Mouse (Mus musculus) lung, postnatal 36 days (tissue): ENCODE results near the gene Flot1.

Experiments
- DNase-seq: peaks from one replicate; pipeline ENCODE4 v3.0.0; 2022; ENCODE audit warnings: mixed read lengths

Gene Flot1

GRCm38 (mm10) chr17:35812307-35812706, 10.7 kb upstream of the Flot1 start:
- no peak for DNase-seq

DNA sequence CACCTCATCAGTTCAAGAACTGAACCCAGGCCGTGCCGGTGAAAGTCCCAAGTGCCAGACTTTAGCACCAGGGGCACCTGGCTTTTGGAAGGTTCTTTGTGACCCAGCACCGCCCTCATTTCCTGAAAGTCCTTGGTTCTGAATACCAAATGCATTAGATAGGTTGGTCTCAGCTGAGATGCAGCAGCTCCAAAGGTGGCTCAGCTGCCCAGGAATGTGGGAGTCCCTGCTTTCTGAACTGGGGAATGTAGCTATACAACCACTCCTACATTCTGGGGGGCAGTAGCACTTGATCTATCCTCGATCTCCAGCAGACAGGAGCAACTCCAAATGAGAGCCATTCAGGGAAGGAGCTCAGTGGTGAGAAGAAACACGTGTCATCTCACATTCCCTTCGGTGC, 10.3 kb upstream of the Flot1 start:
- no peak for DNase-seq

- peak; percentile 99 for DNase-seq
These were observed 9.8 kb upstream of the Flot1 start for GRCm38 (mm10) chr17:35813245-35813647.

DNA sequence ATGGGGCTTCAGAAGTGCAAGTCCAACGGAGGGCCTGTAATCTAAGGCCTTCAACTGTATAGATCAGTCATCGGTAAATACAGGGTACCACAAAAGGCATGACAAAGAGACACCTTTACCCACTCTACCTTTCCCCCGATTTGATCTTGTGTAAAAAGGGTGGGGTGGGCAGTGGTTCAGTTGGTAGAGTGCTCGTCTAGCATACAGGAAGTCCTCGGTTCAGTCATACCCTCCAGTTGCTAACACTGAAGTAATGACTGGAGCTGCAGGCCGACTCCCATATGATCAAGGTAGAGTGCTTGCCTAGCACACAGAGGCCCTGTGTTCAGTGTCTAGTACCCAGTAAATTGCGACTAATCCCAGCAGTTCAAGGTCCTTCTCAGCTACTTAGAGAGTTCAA, 9.4 kb upstream of the Flot1 start:
- DNase-seq = peak; percentile 61

GRCm38 (mm10) chr17:35814678-35815077, 8.4 kb upstream of the Flot1 start:
- no peak for DNase-seq

DNA sequence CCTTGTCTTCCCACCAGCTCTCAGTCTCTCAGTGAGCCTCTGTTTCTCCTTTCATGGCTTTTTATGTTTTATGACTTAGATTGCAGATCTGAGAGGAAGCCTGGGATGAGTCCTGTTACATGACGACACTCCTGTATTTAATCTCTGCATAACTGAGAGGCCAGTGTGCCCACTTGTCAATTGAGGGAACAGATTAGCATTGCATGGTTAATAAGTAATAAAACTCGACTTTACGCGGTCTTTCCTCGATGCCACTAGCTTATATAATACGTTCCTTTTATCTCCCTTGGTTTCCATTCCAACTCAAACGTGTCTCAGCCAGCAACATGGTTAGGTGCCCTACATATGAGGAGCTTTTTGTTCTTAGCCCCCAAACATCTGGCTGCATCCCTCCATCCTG, 7.2 kb upstream of the Flot1 start:
- DNase-seq = no peak

DNA sequence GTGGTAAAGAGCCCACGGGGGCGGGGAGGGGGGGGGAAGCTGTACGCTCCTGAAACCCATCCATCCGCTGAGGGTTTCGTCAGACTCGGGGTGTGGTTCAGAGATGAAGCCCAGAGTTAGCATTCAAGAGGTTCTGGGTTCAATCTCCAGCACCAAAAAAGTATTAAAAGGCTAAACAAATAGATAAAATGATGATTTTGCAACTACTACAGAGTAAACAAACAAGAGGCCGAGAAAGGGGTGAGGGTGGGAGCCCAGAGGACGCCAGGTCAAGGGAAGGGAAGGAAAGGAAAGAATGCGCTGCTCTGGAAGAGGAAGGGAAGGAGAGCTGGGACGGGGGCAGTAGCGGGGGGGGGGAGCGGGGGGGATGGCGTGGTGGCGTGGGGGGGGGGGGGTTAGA, 6.3 kb upstream of the Flot1 start:
- DNase-seq = no peak

GRCm38 (mm10) chr17:35817226-35817625, 5.8 kb upstream of the Flot1 start:
- no peak for DNase-seq

DNA sequence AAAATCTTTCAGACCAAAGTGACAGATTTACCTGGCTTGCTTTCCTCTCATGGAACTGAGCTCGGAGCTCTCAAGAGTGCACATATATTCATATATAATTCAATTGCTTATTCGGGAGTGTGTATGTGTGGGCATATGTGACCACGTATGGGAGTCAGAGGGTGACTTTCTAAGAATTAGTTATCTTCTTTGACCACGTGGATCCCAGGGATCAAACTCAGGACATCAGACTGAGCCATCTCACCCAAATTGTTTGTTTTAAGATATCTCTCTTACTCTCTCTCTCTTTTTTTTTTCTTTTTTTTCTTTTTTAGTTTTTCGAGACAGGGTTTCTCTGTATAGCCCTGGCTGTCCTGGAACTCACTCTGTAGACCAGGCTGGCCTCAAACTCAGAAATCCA, 2.9 kb upstream of the Flot1 start:
- no peak for DNase-seq

- DNase-seq = peak; percentile 96
These were observed 1.3 kb upstream of the Flot1 start, which contains the start of gene Ier3 for GRCm38 (mm10) chr17:35821439-35822430. Gene Ier3, plus strand, starts transcription at chr17:35821684.

DNA sequence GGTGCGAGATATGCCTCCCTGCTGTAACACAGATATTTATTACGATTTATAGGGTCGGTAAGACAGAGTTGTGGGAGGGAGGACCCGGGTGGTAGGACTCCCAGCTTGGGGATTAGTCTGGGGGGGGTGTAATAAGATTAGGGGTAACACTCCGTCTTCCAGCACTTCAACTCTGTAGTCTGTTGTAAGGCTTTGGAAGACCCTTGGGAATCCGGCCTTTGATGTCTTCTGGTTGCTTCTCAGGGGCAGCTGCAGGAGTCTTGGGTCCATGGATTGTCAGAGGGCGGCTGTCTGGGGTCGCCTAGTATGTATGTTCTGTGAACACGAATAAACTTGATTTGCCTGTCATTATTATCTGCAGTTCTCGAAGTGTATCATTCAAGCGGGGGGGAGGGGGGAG, 466 bp upstream of the Flot1 start:
- DNase-seq = no peak

DNA sequence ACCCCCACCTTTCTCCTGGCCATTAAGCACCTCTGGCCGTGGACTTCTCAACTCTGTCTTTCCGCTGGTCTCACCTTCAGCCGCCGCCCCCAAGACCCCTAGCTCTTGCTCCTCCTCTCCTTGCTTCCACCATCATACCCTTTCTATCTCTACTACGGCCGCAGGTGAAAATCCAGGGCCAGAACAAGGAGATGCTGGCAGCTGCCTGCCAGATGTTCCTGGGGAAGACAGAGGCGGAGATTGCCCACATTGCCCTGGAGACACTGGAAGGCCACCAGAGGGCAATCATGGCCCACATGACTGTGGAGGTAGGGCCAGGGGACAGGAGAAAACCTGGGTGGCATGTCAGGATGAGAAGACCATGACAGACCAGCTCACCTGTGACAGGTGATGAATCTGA, 1.4 kb downstream of the Flot1 start:
- DNase-seq = no peak

GRCm38 (mm10) chr17:35825109-35825850, 2.2 kb downstream of the Flot1 start:
- no peak for DNase-seq

GRCm38 (mm10) chr17:35829737-35830136, 6.7 kb downstream of the Flot1 start:
- peak; percentile 92 for DNase-seq

GRCm38 (mm10) chr17:35832400-35833238, 9.6 kb downstream of the Flot1 start:
- no peak for DNase-seq

- no peak for DNase-seq
These were observed 10.3 kb downstream of the Flot1 start for GRCm38 (mm10) chr17:35833239-35833751.

DNA sequence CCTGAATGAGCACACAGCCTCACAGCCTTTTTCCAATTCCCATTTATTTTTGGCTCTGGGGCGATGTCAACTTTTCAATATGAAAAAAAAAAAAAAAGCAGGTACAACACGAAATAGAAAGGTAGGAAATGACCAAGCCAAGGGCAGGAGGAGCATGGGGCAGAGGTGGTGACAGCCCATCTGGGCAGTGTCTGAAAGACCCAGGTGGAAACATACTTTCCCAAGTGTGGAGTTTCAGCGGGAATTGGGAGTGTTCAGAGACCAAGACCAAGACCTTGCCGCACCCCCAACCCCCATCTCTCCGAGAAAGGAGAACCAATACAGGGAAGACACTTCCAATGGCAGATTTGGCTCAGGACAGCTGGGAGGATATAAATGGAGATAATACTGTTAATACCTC, 10.9 kb downstream of the Flot1 start:
- no peak for DNase-seq

GRCm38 (mm10) chr17:35834696-35835422, 11.8 kb downstream of the Flot1 start:
- DNase-seq = no peak

GRCm38 (mm10) chr17:35835424-35836140, 12.6 kb downstream of the Flot1 start:
- DNase-seq = no peak

DNA sequence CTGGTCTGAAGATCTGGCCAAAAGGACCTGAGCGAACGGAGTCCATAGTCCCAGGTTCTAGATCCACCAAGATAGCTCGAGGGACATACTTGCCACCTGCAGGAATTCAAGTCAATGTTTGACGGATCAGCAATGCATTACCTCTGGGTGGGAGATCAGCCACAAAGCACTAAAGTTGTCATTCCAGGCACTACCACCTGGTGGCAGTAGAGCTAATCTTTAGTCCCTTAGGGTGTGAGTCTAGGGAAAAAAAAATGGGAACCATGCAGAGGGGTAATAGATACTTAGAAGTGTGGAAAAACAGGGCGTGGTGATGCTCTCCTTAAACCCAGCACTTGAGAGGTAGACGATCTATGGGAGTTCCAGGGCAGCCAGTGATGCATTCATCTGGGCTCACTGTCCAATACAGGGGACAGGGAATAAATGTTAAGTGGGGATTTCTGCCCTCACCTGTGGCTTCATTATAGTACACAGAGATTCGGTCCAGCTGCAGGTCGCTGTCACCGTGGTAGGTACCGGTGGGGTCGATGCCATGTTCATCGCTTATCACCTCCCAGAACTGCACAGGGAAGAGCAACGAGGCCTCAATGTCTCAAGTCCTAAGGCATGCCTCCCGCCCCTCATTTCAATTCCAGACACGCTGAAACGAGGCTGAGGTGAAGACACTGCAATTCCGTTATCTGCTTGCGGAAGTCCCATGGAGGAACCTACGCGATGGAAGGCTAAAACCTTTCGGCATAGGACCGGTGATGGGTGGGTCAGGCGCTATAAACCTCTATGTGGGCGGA, 13.3 kb downstream of the Flot1 start:
- DNase-seq = peak; percentile 95
